Mouse (Mus musculus) spleen, adult 12 weeks (tissue): Measurements from ENCODE around the gene 4930539E08Rik.

ENCODE experiments used
- DNase-seq: peaks from one replicate; pipeline ENCODE4 v3.0.0; 2022; ENCODE audit warnings: low spot score

The 4930539E08Rik gene

DNA sequence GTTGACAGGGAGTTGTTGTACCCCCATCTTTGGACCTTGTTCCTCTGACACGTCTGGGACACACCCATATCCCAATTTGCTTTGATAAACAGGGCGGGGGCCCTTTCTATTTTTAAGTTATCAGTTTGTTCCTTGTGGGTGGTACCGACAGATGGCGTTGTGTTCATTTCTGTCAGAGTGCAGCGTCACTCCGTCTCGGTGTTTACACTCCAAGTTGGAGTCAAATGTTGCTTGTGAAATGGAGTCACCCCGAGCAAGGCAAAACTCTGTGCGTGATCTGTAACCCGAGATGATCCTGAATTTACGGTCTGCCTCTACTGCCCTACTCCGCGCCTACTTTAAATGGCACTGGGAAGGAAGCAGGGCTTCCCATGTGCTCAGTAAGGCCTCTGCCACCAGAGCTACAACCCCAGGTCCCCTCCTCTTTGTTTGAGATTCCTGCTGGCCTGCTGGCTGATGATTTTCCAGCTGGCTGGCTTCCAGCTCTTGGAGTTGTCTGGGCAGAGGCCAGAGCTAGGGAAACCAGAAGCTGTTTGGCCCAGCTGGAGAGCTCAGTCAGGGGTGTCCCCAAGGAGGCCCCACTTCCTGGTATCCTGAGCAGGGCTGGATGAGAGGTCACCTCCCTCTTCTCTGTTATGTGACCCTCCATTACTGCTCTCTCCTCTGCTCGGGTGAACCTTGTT is 15.4 kb upstream of the 4930539E08Rik start:
- peak; percentile 66 for DNase-seq

DNA sequence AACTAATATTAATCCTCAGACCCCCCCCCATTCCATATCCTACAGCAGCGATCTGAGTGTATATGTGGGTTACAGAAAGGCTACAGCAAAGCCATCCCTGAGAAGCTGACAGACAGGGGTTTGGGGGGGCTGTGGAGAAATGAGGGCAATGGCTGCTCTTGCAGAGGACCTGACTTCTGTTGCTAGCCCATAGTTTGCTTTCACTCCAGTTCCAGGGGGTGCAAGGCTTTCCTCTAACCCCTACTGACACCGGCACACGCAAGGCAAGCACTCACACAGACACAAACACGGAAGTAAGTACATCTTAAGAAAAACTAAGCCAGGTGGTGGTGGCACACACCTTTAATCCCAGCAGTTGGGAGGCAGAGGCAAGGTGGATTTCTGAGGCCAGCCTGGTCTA is 14.2 kb upstream of the 4930539E08Rik start:
- no peak for DNase-seq

GRCm38 (mm10) chr17:28928004-28928403 is 12.9 kb upstream of the 4930539E08Rik start:
- no peak for DNase-seq

DNA sequence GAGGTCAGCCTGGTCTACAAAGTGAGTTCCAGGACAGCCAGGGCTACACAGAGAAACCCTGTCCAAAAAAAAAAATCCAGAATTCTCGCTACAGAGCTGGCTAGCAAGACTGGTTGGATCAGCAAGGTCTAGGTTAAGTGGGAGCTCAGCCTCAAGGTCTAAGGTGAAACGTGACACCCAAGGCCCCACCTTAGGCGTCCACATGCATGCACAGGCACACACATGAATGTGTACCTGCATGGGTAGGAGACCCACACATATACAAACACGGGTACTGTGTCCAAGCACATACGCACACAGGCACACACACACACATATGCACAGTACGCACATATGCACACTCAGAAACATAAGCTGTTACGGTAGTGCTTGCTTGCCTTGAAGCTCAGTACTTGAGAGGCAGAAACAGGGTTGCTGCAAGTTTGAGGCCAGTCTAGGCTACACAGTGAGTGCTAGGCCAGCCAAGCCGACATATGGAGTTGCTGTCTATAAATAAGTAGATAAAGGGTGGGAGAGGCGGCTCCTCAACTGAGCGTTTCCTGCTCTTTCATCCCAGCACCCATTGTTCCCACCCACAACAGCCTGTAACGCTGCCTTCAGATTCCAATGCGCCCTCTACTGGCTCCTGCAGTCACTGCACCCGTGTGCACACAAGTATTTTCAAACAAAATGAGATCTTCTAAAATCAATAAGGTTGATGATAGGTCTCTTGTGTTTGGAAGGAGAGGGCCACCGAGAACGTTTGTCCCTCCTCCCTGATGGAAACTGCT is 11.9 kb upstream of the 4930539E08Rik start:
- peak; percentile 59 for DNase-seq

GRCm38 (mm10) chr17:28926380-28926779 is 11.3 kb upstream of the 4930539E08Rik start:
- peak; percentile 63 for DNase-seq

DNA sequence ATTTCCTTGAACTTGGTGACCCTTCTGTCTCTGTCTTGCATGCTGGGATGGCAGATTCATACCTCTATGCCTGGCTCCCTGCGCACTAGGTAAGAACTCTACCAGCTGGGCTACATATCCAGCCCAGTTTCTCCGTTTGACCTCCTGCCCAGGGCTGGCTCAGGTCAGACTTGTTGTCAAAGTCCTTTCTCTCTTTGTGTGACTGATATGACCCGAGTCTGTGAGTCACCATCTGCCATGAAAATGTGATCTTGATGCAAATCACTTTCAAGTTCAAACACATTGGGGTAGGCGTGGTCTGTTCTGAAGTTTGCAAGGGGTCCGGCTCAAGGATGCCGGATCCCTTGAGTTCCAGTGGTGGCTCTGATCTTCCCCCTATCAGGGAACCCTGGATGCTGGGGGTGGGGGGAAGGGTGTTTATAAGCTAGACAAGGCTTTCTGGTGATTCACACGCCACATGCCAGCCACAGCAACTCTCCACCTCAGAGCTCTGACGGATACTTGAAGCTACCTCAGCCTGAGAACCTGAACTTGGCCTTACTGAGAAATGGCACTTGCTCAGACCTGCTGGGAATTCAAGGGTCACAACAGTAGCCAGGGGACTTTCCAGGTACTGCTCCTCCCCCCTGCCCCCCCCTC is 10.0 kb upstream of the 4930539E08Rik start:
- no peak for DNase-seq

GRCm38 (mm10) chr17:28922096-28922495 is 7.0 kb upstream of the 4930539E08Rik start:
- no peak for DNase-seq

DNA sequence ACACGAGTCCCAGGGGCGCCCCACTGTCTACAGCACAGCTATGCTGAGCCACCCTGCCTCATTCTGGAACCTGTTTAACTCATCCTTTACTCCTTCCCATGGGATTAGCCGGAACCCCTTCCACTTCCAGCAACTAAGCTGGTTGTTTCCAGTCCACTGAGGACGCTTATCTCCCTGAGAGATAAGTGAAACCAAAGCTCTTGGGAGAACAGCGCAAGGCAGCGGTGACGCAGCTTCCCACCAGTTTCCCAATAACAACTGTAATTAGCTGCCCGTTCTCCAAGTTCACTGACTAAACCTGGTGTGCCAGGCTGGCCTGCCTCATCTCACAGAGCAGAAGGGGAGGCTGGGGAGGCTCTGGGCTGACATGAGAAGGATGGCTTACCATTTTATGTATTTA is 6.0 kb upstream of the 4930539E08Rik start:
- no peak for DNase-seq

- no peak for DNase-seq
These were observed 1.4 kb upstream of the 4930539E08Rik start for GRCm38 (mm10) chr17:28916520-28916919.

- DNase-seq = no peak
These were observed 1.2 kb downstream of the 4930539E08Rik start for GRCm38 (mm10) chr17:28913940-28914339.

DNA sequence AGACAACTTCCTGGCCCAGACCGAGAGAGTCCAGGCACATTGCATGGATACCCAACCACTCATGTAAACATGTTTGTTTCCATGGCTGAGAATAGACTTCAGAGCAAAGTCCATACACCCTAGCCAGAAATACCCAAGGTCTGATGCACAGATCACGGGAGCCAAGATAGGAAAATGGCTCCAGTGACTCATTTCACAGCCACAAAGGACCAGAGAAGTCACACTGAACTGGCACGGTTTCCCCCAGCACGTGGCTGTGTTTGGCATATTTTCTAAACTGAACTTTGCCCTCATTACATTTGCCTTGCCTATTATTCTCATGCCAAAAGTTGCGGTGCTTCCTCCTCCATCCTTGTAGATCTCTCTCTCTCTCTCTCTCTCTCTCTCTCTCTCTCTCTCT is 1.9 kb downstream of the 4930539E08Rik start:
- no peak for DNase-seq

DNA sequence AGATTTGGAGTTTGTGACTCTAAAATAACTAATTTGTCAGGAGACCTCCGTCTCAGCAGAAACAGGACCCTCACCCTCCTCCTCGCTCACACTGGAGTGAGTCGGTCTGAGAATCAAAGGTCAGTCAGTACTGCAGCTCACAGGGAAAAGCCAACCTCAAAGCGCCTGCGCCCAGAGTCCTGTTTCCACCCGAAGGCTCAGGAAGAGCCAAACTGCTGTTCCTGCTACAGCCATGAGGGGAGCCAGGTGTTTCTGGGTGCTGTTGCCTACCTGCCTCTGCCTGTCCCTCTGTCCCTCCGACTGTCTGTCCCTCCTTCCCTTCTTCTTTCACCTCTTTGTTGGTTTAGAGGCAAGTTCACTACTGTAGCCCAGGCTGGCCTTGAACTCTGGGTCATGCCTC is 5.0 kb downstream of the 4930539E08Rik start:
- DNase-seq = no peak

GRCm38 (mm10) chr17:28909252-28909941 is 5.7 kb downstream of the 4930539E08Rik start:
- DNase-seq = no peak

DNA sequence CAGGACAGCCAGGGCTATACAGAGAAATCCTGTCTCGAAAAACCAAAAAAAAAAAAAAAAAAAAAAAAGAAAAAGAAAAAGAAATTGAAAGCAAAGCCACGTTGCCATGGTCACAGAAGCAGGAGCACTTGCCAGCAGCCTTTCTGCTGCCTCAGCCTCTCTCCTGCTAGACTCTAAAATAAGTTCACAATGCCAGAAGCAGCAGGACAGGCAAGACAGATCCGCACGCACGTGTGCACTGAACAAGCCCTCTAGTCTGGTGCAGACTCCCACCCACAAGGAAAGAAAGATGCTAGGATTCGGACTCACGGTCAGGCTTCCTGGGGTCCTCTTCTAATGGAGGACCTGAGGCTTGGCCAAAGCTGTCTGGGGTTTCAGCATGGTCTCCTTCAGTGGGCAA is 7.2 kb downstream of the 4930539E08Rik start:
- no peak for DNase-seq

DNA sequence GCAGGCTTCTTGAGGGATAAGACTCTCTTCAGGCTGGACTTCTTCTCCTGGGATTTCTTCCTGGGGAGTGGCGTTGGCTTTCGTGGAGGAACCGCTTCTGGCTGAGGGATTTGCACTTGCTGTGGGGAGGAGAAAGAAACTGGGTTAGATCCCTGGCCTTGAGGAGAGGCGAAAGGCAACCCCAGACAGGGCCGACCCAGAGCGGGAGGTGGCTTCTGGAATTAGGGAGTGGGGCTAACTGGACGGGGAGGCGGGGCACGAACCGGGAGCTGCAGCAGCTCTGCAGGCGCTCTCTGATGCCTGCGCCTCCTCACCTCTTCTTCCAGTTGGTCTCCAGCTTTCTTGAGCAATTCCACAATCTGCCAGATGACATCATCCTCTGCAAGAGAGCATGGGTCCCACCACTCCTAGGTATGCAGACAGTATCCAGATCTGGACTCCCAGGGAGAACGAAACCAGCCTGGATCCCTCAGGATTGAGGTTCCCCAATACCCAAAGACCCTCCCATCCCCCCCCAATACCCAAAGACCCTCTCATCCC is 9.7 kb downstream of the 4930539E08Rik start:
- DNase-seq = no peak

GRCm38 (mm10) chr17:28904546-28905376 is 10.4 kb downstream of the 4930539E08Rik start:
- DNase-seq = peak; percentile 60

DNA sequence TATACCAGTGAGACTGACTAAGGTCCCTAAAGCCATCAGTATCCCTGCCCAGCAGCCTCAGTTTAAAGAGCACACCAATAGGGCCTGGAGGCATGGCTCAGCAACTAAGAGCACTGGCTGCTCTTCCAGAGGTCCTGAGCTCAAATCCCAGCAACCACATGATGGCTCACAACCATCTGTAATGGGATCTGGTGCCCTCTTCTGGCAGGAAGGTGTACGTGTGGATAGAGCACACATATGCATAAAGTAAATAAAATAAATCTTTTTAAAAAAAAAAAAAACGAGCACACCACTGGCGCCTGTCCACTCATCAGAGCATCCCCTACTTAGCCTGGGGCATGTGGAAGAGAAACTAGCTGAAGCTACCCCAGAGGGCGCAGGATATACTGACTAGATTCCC is 13.6 kb downstream of the 4930539E08Rik start:
- no peak for DNase-seq

- DNase-seq = no peak
These were observed 15.7 kb downstream of the 4930539E08Rik start for GRCm38 (mm10) chr17:28899427-28899826.

DNA sequence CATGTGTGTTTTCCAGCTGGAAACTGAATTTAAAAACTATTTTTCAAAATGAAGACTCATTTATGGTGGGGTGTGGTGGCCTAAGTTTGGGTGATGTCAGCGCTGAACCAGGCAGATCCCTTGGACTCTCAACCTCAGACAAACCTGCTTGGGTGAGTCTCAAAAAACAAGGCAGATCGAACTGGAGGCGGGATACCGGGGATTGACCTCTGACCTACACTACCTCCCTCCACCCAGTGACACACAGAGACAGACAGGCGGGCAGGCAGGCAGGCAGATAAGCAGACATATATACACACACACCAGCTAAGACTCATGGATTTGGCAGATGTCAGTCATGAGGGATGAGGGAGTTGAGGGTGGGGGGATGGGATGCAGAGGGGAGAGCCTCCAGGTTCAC is 16.9 kb downstream of the 4930539E08Rik start:
- no peak for DNase-seq

DNA sequence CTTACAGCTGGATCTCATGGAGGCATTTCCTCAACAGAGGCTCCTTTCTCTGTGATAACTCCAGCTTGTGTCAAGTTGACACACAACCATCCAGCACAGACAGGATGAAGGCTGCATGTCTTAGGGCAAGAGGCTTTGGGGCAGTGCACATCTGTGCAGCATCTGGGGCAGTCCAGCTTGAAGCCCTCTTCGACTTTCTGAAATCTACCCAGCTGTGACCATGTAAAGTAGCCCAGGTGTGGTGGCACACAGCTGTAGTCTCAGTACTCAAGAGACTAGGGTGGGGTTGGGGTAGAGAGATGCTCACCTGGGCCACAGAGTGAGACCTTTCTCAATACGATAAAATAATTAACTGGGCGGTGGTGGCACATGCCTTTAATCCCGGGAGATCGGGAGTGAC is 17.3 kb downstream of the 4930539E08Rik start:
- DNase-seq = no peak

- DNase-seq = no peak
These were observed 18.9 kb downstream of the 4930539E08Rik start for GRCm38 (mm10) chr17:28896095-28896780.
